ENCODE assay signal across 8 mouse cellular contexts in genomic region chr15:96693688-96694087, GRCm38 (mm10). TPM values are rescaled to one million over a fixed set of nuclear protein-coding genes. Genes with fewer than 3 reads are reported as not detected.
A peak's percentile ranks its signal among the peaks of the same experiment; 100 is the strongest.
DNase-seq lines count a peak whose midpoint lies in the region; ATAC-seq and TF ChIP-seq lines count a peak whose summit lies in the region.

No protein-coding gene starts in this region.

- H3K4me3 ChIP-seq in heart, embryonic 10.5 days: no peak overlapping the region
- no peak overlapping the region for H3K4me3 ChIP-seq in neural tube, embryonic 13.5 days
- H3K4me3 ChIP-seq in left cerebral cortex, adult 2 months: no peak overlapping the region
- no peak overlapping the region for H3K4me3 ChIP-seq in testis, adult 2 months (ENCODE audit: control insufficient read depth, low read depth, low read length)

- DNase-seq in heart, adult 11 months: peak; percentile 92
- DNase-seq in heart, embryonic 10.5 days (ENCODE audit: low spot score): no peak
- DNase-seq in neural tube, embryonic 10.5 days (ENCODE audit: extremely low spot score, low spot score): no peak
- DNase-seq in left cerebral cortex, adult 2 months (ENCODE audit: extremely low spot score in 1 of 2, low spot score in 2 of 2): no peak
- no peak for DNase-seq in urinary bladder, postnatal 14 days (ENCODE audit: low spot score)
- DNase-seq in embryo, embryonic 11 days: no peak

- peaks cover 24% of the 10 kb centered on the region for H3K4me1 ChIP-seq in heart, embryonic 10.5 days
- peaks cover 59% of the 10 kb centered on the region for H3K4me1 ChIP-seq in neural tube, embryonic 13.5 days (replicated peaks)
- H3K4me1 ChIP-seq in testis, adult 2 months (ENCODE audit: control insufficient read depth, insufficient read depth, low read length): peaks cover 4% of the 10 kb centered on the region; the same call in 1 of the 2 replicates

- no peak overlapping the region; the same call in 1 of the 2 replicates for H3K27ac ChIP-seq in heart, embryonic 10.5 days
- H3K27ac ChIP-seq in neural tube, embryonic 13.5 days (replicated peaks): peak overlapping the region; percentile 65
- peak overlapping the region; percentile 13; the same call in 1 of the 2 replicates for H3K27ac ChIP-seq in left cerebral cortex, adult 2 months
- H3K27ac ChIP-seq in testis, adult 2 months (ENCODE audit: control insufficient read depth, insufficient read depth, low read depth, low read length): peak overlapping the region; percentile 69

- H3K27me3 ChIP-seq in heart, embryonic 10.5 days (ENCODE audit: insufficient read depth, poor library complexity, severe bottlenecking): no peaks in the 10 kb centered on the region
- H3K27me3 ChIP-seq in neural tube, embryonic 13.5 days: no peaks in the 10 kb centered on the region
- H3K27me3 ChIP-seq in testis, adult 2 months (ENCODE audit: control insufficient read depth, insufficient read depth, low read length): no peaks in the 10 kb centered on the region

- H3K36me3 ChIP-seq in heart, embryonic 10.5 days: peaks cover 98% of the 10 kb centered on the region
- H3K36me3 ChIP-seq in neural tube, embryonic 13.5 days: peaks cover 88% of the 10 kb centered on the region
- H3K36me3 ChIP-seq in testis, adult 2 months (ENCODE audit: control insufficient read depth, insufficient read depth, low read length): no peaks in the 10 kb centered on the region

- H3K4me2 ChIP-seq in neural tube, embryonic 13.5 days: peak overlapping the region; percentile 29

- TF ChIP-seq POLR2A in testis, adult 2 months (IDR thresholded peaks at IDR 0.05; ENCODE audit: control insufficient read depth, low read depth, low read length): no peak

- intact Hi-C loops in left cerebral cortex, adult 2 months (cut with DNase I): loop anchor here (10.0 kb wide), 1 partner anchor 441 kb away; no protein-coding TSS in a partner anchor

- ATAC-seq in neural tube, embryonic 13.5 days (ENCODE audit: low read depth): no peak

- 54% methylated on average over 14 of the region's 14 CpGs for WGBS in heart, embryonic 10.5 days
- WGBS in neural tube, embryonic 13.5 days: 66% methylated on average over 14 of the region's 14 CpGs

- no peaks in the 10 kb centered on the region for H3K9me3 ChIP-seq in heart, embryonic 10.5 days
- H3K9me3 ChIP-seq in neural tube, embryonic 13.5 days: no peaks in the 10 kb centered on the region

- no peak for TF ChIP-seq CTCF in left cerebral cortex, adult 2 months (IDR thresholded peaks at IDR 0.05)
- no peak for TF ChIP-seq CTCF in testis, adult 2 months (IDR thresholded peaks at IDR 0.05; ENCODE audit: control insufficient read depth, insufficient read depth, insufficient replicate concordance, low read depth, low read length)

- peak overlapping the region; percentile 42; the same call in 1 of the 2 replicates for H3K9ac ChIP-seq in neural tube, embryonic 13.5 days

RNA-seq across cellular contexts. Expression of gene Slc38a2, which starts 5.8 kb away (rescaled TPM):
- polyA plus RNA-seq in heart, embryonic 10.5 days (2016; fragmentation: Nextera tagmentation; extraction: Ambion mirVana): 113 and 119 TPM in 2 replicates
- 118 and 142 TPM in 2 replicates for polyA plus RNA-seq in neural tube, embryonic 13.5 days (2015; fragmentation: Nextera tagmentation; extraction: Ambion mirVana)
- total RNA-seq in left cerebral cortex, adult 2 months (2021): 100 to 1,000 TPM in 1 of 2 experiments, 10 to 100 TPM in 1; 96.9 to 108 TPM
- 8.8 and 10.8 TPM in 2 replicates for polyA plus RNA-seq in testis, adult 2 months (2012; rRNA removed)

RNA-seq across cellular contexts. Expression of gene Slc38a1, which starts 51.0 kb away (rescaled TPM):
- 90.5 and 96.2 TPM in 2 replicates for polyA plus RNA-seq in heart, embryonic 10.5 days (2016; fragmentation: Nextera tagmentation; extraction: Ambion mirVana)
- 140 and 158 TPM in 2 replicates for polyA plus RNA-seq in neural tube, embryonic 13.5 days (2015; fragmentation: Nextera tagmentation; extraction: Ambion mirVana)
- total RNA-seq in left cerebral cortex, adult 2 months (2021): 100 to 1,000 TPM; 111 to 116 TPM
- 2.0 and 2.1 TPM in 2 replicates for polyA plus RNA-seq in testis, adult 2 months (2012; rRNA removed)

Comparison
In these comparisons a context has a peak if more than half of its experiments do, and no peak if none do; other contexts are left out.
1. RNA of gene Slc38a1, which starts 51.0 kb away (polyA plus RNA-seq): 140 to 158 TPM in neural tube, embryonic 13.5 days and 90.5 to 96.2 TPM in heart, embryonic 10.5 days; 2.0 to 2.1 TPM in testis, adult 2 months; every median in the first group is over 10 times any median in the second.